Mouse (Mus musculus): Measurements from ENCODE around the gene Trim33. TPM values are rescaled to one million over a fixed set of nuclear protein-coding genes. Genes with fewer than 3 reads are reported as not detected.
A peak's percentile ranks its signal among the peaks of the same experiment; 100 is the strongest.

The Trim33 gene
- polyA plus RNA-seq (2012; fragmentation: generic; extraction: Trizol): 6.2 TPM
- long read RNA-seq, experiment 1, partial matches to known transcripts: 2 of 5 reads
- long read RNA-seq, experiment 1, other reads (novel, unspliced or antisense): 3 of 5 reads
- long read RNA-seq, experiment 2, partial matches to known transcripts: 4 of 4 reads
- long read RNA-seq, experiment 2, other reads (novel, unspliced or antisense): 0 of 4 reads

DNA sequence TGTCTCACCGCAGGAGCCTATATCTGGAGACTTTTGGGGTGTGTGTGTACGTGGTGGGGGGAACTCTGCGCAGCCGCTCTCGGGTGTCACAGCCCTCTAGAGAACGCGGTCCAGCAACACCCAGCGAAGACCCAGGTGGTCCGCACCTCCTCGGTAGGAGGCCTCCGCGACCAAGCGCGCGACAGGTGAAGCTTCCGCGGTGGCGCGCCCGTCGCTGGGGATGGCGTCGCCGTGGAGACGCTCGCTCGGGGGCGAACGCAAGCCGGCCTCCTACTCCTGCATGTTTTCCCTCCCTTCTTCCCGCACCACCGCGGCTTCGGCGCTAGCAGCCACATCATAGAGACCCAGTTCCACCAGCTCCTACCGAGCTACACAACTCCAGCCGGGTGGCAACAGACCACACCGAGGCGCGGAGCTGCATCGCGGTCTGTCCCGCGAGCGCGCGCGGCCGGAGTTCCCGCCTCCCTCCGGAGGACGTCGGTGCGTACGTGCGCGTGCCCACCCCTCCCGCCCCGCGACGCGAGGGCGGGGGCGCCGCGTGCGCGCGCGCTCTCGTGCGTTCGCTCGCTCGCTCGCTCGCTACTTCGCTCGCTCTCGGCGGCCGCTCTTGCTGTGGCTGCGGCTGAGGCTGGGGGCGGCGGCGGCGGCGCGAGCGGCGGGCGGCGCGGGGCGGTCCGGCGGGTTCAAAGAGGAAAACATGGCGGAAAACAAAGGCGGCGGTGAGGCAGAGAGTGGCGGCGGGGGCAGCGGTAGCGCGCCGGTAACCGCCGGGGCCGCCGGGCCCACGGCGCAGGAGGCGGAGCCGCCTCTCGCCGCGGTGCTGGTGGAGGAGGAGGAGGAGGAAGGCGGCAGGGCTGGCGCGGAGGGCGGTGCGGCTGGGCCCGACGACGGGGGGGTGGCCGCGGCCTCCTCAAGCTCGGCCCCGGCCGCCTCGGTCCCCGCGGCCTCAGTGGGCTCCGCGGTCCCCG, at the start of gene Trim33:
Gene Trim33, plus strand, starts transcription at position 112 of the 968 bp plus-strand sequence.
- no peak for TF ChIP-seq CEBPB (IDR thresholded peaks at IDR 0.05; ENCODE audit: low read depth)
- TF ChIP-seq MYOD1 (IDR thresholded peaks at IDR 0.05; ENCODE audit: control insufficient read depth, insufficient read length, low read depth): no peak
- no peak for TF ChIP-seq FOSL1 (IDR thresholded peaks at IDR 0.05; ENCODE audit: insufficient read depth, low read length, poor library complexity, severe bottlenecking)
- no peak for TF ChIP-seq USF1 (IDR thresholded peaks at IDR 0.05; ENCODE audit: low read depth)
- TF ChIP-seq MYOG (IDR thresholded peaks at IDR 0.05; ENCODE audit: control insufficient read depth, extremely low read depth, insufficient read length): no peak
- no peak for TF ChIP-seq MAX (IDR thresholded peaks at IDR 0.05)
- TF ChIP-seq CTCF (IDR thresholded peaks at IDR 0.05; ENCODE audit: control insufficient read depth, insufficient read depth, insufficient read length): no peak

DNA sequence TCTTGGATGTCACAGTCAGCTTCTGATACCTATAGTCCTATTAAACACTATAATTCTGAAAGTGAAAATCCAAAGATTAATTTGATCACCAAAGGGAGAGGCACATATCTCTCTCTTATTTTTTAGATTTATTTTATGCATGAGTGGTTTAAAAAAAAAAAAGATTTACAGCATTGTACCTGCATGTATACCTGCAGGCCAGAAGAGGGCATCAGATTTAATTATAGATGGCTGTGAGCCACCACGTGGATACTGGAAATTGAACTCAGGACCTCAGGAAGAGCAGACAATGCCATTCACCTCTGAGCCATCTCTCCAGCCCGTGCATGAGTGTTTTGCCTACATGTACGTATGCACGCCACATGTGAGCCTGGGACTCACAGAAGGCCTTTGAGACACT, 46.7 kb upstream of the Trim33 start:
- H3K4me3 ChIP-seq (ENCODE audit: insufficient read depth, poor library complexity, severe bottlenecking): no peak overlapping the region
- TF ChIP-seq MAX (IDR thresholded peaks at IDR 0.05) (no peak), MYOG (IDR thresholded peaks at IDR 0.05; ENCODE audit: control insufficient read depth, extremely low read depth, insufficient read length) (no peak), MYOD1 (IDR thresholded peaks at IDR 0.05; ENCODE audit: control insufficient read depth, insufficient read length, low read depth) (no peak), CEBPB (IDR thresholded peaks at IDR 0.05; ENCODE audit: low read depth) (no peak), FOSL1 (IDR thresholded peaks at IDR 0.05; ENCODE audit: insufficient read depth, low read length, poor library complexity, severe bottlenecking) (no peak), CTCF (IDR thresholded peaks at IDR 0.05; ENCODE audit: control insufficient read depth, insufficient read depth, insufficient read length) (no peak), USF1 (IDR thresholded peaks at IDR 0.05; ENCODE audit: low read depth) (no peak)

More for the DNA sequence above, at the start of gene Trim33:
- Histone ChIP-seq H3K36me3 (ENCODE audit: control insufficient read depth, insufficient read depth) (peaks cover 4% of the 10 kb centered on the region), H3ac (ENCODE audit: control insufficient read depth, insufficient read length, low read depth) (peak within 1 kb of the TSS; percentile 70), H3K27me3 (ENCODE audit: control insufficient read depth, insufficient read depth, insufficient read length) (no peaks in the 10 kb centered on the region), H3K79me3 (ENCODE audit: low read depth) (peaks cover 43% of the 10 kb centered on the region), H3K79me2 (ENCODE audit: control insufficient read depth, insufficient read depth) (peaks cover 47% of the 10 kb centered on the region), H3K4me3 (ENCODE audit: insufficient read depth, poor library complexity, severe bottlenecking) (peak within 1 kb of the TSS; percentile 71)

DNA sequence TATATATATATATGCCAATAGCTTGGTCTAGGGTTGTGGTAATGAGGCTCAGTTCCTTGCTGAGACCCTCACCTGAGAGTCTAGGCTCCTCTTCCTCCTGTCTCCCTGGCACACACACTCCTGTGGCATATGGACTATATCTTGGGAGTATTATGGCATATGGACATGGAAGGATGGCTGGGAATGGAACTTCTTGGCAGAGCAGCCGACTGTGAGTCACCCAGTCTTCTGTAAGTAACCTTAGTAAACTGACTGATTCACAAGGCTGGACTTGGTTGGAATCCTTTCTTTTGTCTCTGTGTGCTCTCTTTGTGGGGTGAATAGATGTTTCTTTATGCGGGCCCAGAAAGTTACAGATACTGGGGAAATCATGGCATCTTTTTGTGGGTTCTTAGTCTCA, 37.6 kb upstream of the Trim33 start:
- H3K79me2 ChIP-seq (ENCODE audit: control insufficient read depth, insufficient read depth): no peaks in the 10 kb centered on the region
- H3K27me3 ChIP-seq (ENCODE audit: control insufficient read depth, insufficient read depth, insufficient read length): no peaks in the 10 kb centered on the region
- H3K79me3 ChIP-seq (ENCODE audit: low read depth): no peaks in the 10 kb centered on the region
- H3K4me3 ChIP-seq (ENCODE audit: insufficient read depth, poor library complexity, severe bottlenecking): no peak overlapping the region
- no peaks in the 10 kb centered on the region for H3K36me3 ChIP-seq (ENCODE audit: control insufficient read depth, insufficient read depth)
- H3ac ChIP-seq (ENCODE audit: control insufficient read depth, insufficient read length, low read depth): no peak overlapping the region
- TF ChIP-seq FOSL1 (IDR thresholded peaks at IDR 0.05; ENCODE audit: insufficient read depth, low read length, poor library complexity, severe bottlenecking) (no peak), CTCF (IDR thresholded peaks at IDR 0.05; ENCODE audit: control insufficient read depth, insufficient read depth, insufficient read length) (no peak), CEBPB (IDR thresholded peaks at IDR 0.05; ENCODE audit: low read depth) (no peak), USF1 (IDR thresholded peaks at IDR 0.05; ENCODE audit: low read depth) (no peak), MAX (IDR thresholded peaks at IDR 0.05) (no peak), MYOG (IDR thresholded peaks at IDR 0.05; ENCODE audit: control insufficient read depth, extremely low read depth, insufficient read length) (no peak), MYOD1 (IDR thresholded peaks at IDR 0.05; ENCODE audit: control insufficient read depth, insufficient read length, low read depth) (no peak)

More for the DNA sequence above, 46.7 kb upstream of the Trim33 start:
- Histone ChIP-seq H3K79me2 (ENCODE audit: control insufficient read depth, insufficient read depth) (no peaks in the 10 kb centered on the region), H3K36me3 (ENCODE audit: control insufficient read depth, insufficient read depth) (no peaks in the 10 kb centered on the region), H3K27me3 (ENCODE audit: control insufficient read depth, insufficient read depth, insufficient read length) (no peaks in the 10 kb centered on the region), H3ac (ENCODE audit: control insufficient read depth, insufficient read length, low read depth) (no peak overlapping the region), H3K79me3 (ENCODE audit: low read depth) (no peaks in the 10 kb centered on the region)

DNA sequence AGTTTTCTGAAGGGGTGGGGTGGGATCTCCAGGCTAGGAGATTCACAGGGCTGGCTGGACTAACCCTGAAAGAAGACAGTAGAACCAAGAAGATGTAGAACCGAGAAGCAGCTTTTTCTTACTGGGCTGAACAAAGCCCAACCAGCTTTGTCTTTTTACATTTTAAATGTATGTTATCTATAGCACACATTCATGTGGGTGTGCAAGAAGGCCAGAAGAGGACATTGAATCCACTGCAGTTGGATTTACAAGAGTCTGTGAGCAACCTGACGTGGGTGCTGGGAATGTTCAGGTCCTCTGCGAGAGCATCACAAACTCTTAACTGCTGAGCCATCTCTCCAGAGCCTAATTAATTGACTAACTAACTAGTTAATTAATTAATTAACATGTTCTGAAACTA, 36.9 kb upstream of the Trim33 start:
- Histone ChIP-seq H3K4me3 (ENCODE audit: insufficient read depth, poor library complexity, severe bottlenecking) (no peak overlapping the region), H3K79me2 (ENCODE audit: control insufficient read depth, insufficient read depth) (no peaks in the 10 kb centered on the region), H3K79me3 (ENCODE audit: low read depth) (no peaks in the 10 kb centered on the region), H3K36me3 (ENCODE audit: control insufficient read depth, insufficient read depth) (no peaks in the 10 kb centered on the region), H3K27me3 (ENCODE audit: control insufficient read depth, insufficient read depth, insufficient read length) (no peaks in the 10 kb centered on the region), H3ac (ENCODE audit: control insufficient read depth, insufficient read length, low read depth) (no peak overlapping the region)
- no peak for TF ChIP-seq MYOD1 (IDR thresholded peaks at IDR 0.05; ENCODE audit: control insufficient read depth, insufficient read length, low read depth)

DNA sequence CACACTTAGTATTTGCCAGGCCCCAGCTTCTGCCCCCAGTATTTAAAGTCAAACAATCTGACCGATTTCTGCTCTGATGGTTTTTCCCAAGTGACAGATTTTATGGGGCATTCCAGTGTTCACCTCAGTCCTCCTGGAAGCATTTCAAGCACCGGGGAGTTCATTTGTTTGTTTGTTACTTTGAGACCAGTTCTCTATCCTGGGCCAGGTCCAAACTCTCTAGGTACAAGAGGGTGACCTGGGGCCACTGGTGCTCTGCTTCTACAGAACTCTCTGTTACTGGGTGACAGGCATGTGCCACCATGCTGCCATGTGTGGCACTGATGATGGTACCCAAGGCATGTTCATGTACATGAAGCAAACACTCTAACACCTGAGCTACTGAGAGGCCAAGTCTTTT, 35.6 kb upstream of the Trim33 start:
- H3ac ChIP-seq (ENCODE audit: control insufficient read depth, insufficient read length, low read depth): no peak overlapping the region
- H3K36me3 ChIP-seq (ENCODE audit: control insufficient read depth, insufficient read depth): no peaks in the 10 kb centered on the region
- TF ChIP-seq CTCF (IDR thresholded peaks at IDR 0.05; ENCODE audit: control insufficient read depth, insufficient read depth, insufficient read length) (no peak), MYOD1 (IDR thresholded peaks at IDR 0.05; ENCODE audit: control insufficient read depth, insufficient read length, low read depth) (no peak), CEBPB (IDR thresholded peaks at IDR 0.05; ENCODE audit: low read depth) (no peak), FOSL1 (IDR thresholded peaks at IDR 0.05; ENCODE audit: insufficient read depth, low read length, poor library complexity, severe bottlenecking) (no peak), MAX (IDR thresholded peaks at IDR 0.05) (no peak), USF1 (IDR thresholded peaks at IDR 0.05; ENCODE audit: low read depth) (no peak), MYOG (IDR thresholded peaks at IDR 0.05; ENCODE audit: control insufficient read depth, extremely low read depth, insufficient read length) (no peak)
- no peaks in the 10 kb centered on the region for H3K79me3 ChIP-seq (ENCODE audit: low read depth)
- no peaks in the 10 kb centered on the region for H3K79me2 ChIP-seq (ENCODE audit: control insufficient read depth, insufficient read depth)
- no peaks in the 10 kb centered on the region for H3K27me3 ChIP-seq (ENCODE audit: control insufficient read depth, insufficient read depth, insufficient read length)
- H3K4me3 ChIP-seq (ENCODE audit: insufficient read depth, poor library complexity, severe bottlenecking): no peak overlapping the region
